Comparison of ENCODE assay signal across 12 mouse cellular contexts in genomic region chr10:42833871-42834727, GRCm38 (mm10). TPM values are rescaled to one million over a fixed set of nuclear protein-coding genes. Genes with fewer than 3 reads are reported as not detected.
DNase-seq lines count a peak whose midpoint lies in the region; ATAC-seq and TF ChIP-seq lines count a peak whose summit lies in the region.
"Had no signal": no experiment of that assay in that cellular context is flagged by ENCODE, and none has a peak within 500 bp of the region (broad histone marks: within the 10 kb centered on the region; RNA-seq: fewer than 3 reads in every experiment).

No protein-coding gene starts in this region.

- DNase-seq in heart, adult 11 months = peak; percentile 85
- no peak for DNase-seq in heart, postnatal 10 days
- peak; percentile 40 for DNase-seq in forebrain, postnatal 0 days
- peak; percentile 92 for DNase-seq in lung, postnatal 0 days (ENCODE audit: low spot score)
- no peak for DNase-seq in adrenal gland, adult 2 months
- no peak for DNase-seq in thymus, postnatal 14 days
- DNase-seq in liver = no peak
- DNase-seq: gastrocnemius, postnatal 36 days; kidney, postnatal 10 days had no signal

- H3K9me3 ChIP-seq in forebrain, postnatal 0 days (ENCODE audit: low read length) = no peaks in the 10 kb centered on the region
- no peaks in the 10 kb centered on the region for H3K9me3 ChIP-seq in lung, postnatal 0 days (ENCODE audit: low read length)
- no peaks in the 10 kb centered on the region for H3K9me3 ChIP-seq in neural tube, embryonic 14.5 days (ENCODE audit: control insufficient read depth, low read length)
- H3K9me3 ChIP-seq: liver, embryonic 15.5 days; neural tube, embryonic 12.5 days had no signal

- ATAC-seq in forebrain, postnatal 0 days = peak; percentile 82
- ATAC-seq in lung, postnatal 0 days = peak; percentile 82
- ATAC-seq in neural tube, embryonic 14.5 days (ENCODE audit: low read depth) = peak; percentile 83; the same call in 1 of the 2 replicates

- H3K36me3 ChIP-seq in forebrain, postnatal 0 days (ENCODE audit: insufficient read depth) = peaks cover 17% of the 10 kb centered on the region
- H3K36me3 ChIP-seq in lung, postnatal 0 days (ENCODE audit: insufficient read depth, low read length) = peaks cover 7% of the 10 kb centered on the region; the same call in 1 of the 2 replicates
- peaks cover 21% of the 10 kb centered on the region; the same call in 1 of the 2 replicates for H3K36me3 ChIP-seq in neural tube, embryonic 14.5 days (ENCODE audit: control insufficient read depth, insufficient read depth, low read length)

- 12% methylated on average over 4 of the region's 4 CpGs for WGBS in forebrain, postnatal 0 days
- 64% methylated on average over 4 of the region's 4 CpGs for WGBS in lung, postnatal 0 days
- 47% methylated on average over 4 of the region's 4 CpGs for WGBS in neural tube, embryonic 14.5 days

- H3K27ac ChIP-seq in forebrain, postnatal 0 days (ENCODE audit: low read depth, low read length) = peak overlapping the region; percentile 29; the same call in 1 of the 2 replicates
- H3K27ac ChIP-seq in lung, postnatal 0 days (ENCODE audit: low read length) = peak overlapping the region; percentile 51
- 0 out of 2 replicates have a peak overlapping the region, but pooled peaks have one; percentile 34 for H3K27ac ChIP-seq in neural tube, embryonic 14.5 days (ENCODE audit: low read depth, low read length)
- H3K27ac ChIP-seq: liver, embryonic 15.5 days; neural tube, embryonic 12.5 days had no signal

- H3K4me2 ChIP-seq in forebrain, postnatal 0 days (ENCODE audit: low read depth) = no peak overlapping the region
- no peak overlapping the region for H3K4me2 ChIP-seq in lung, postnatal 0 days (replicated peaks; ENCODE audit: low read depth, low read length)
- H3K4me2 ChIP-seq in neural tube, embryonic 14.5 days (ENCODE audit: low read depth, low read length) = no peak overlapping the region
- H3K4me2 ChIP-seq: liver, embryonic 15.5 days; neural tube, embryonic 12.5 days had no signal

- no peaks in the 10 kb centered on the region for H3K4me1 ChIP-seq in forebrain, postnatal 0 days (ENCODE audit: insufficient read depth)
- H3K4me1 ChIP-seq in lung, postnatal 0 days (ENCODE audit: insufficient read depth, low read depth, low read length) = no peaks in the 10 kb centered on the region
- no peaks in the 10 kb centered on the region for H3K4me1 ChIP-seq in neural tube, embryonic 14.5 days (ENCODE audit: control insufficient read depth, insufficient read depth, low read length)
- H3K4me1 ChIP-seq: liver, embryonic 15.5 days; neural tube, embryonic 12.5 days had no signal

- H3K9ac ChIP-seq in forebrain, postnatal 0 days = no peak overlapping the region
- no peak overlapping the region for H3K9ac ChIP-seq in lung, postnatal 0 days (replicated peaks; ENCODE audit: low read depth)
- no peak overlapping the region for H3K9ac ChIP-seq in neural tube, embryonic 14.5 days (replicated peaks; ENCODE audit: low read depth, low read length)
- H3K9ac ChIP-seq: liver, embryonic 15.5 days; neural tube, embryonic 12.5 days had no signal

- no peak overlapping the region for H3K4me3 ChIP-seq in forebrain, postnatal 0 days (ENCODE audit: low read depth, low read length)
- no peak overlapping the region for H3K4me3 ChIP-seq in lung, postnatal 0 days (ENCODE audit: low read depth, low read length)
- H3K4me3 ChIP-seq in neural tube, embryonic 14.5 days (ENCODE audit: low read depth, low read length) = no peak overlapping the region
- H3K4me3 ChIP-seq: liver, embryonic 15.5 days; neural tube, embryonic 12.5 days had no signal

- intact Hi-C loops in heart, postnatal 10 days (cut with DNase I) = no loop called here

- peak; percentile 91 for TF ChIP-seq EP300 in lung, postnatal 0 days (IDR thresholded peaks at IDR 0.05)

- TF ChIP-seq CTCF in forebrain, postnatal 0 days (IDR thresholded peaks at IDR 0.05; ENCODE audit: low read depth) = no peak
- TF ChIP-seq CTCF in lung, postnatal 0 days (IDR thresholded peaks at IDR 0.05) = no peak

- H3K27me3 ChIP-seq in forebrain, postnatal 0 days (ENCODE audit: insufficient read depth, low read length) = no peaks in the 10 kb centered on the region
- no peaks in the 10 kb centered on the region for H3K27me3 ChIP-seq in lung, postnatal 0 days (replicated peaks; ENCODE audit: insufficient read depth, low read length)
- H3K27me3 ChIP-seq in neural tube, embryonic 14.5 days (ENCODE audit: control insufficient read depth, insufficient read depth, low read length) = no peaks in the 10 kb centered on the region
- H3K27me3 ChIP-seq: liver, embryonic 15.5 days; neural tube, embryonic 12.5 days had no signal

RNA-seq across cellular contexts. Expression of gene Scml4, which starts 26.1 kb away (rescaled TPM):
- 1 to 10 TPM; 3.6 TPM for total RNA-seq in heart, postnatal 10 days (2021)
- total RNA-seq in forebrain, postnatal 0 days (2014; rRNA removed) = 16.2 and 37.7 TPM in 2 replicates
- polyA plus RNA-seq in forebrain, postnatal 0 days (2015; fragmentation: Nextera tagmentation; extraction: Ambion mirVana) = 3.6 and 8.5 TPM in 2 replicates
- polyA plus RNA-seq in lung, postnatal 0 days (2015; fragmentation: Nextera tagmentation; extraction: Ambion mirVana) = 0.10 and 0.13 TPM in 2 replicates
- polyA plus RNA-seq in neural tube, embryonic 14.5 days (2014; fragmentation: Nextera tagmentation; extraction: Ambion mirVana) = 7.4 and 7.8 TPM in 2 replicates
- total RNA-seq in adrenal gland, adult 2 months (2021) = 1 to 10 TPM; 1.5 to 4.2 TPM
- 3.8 and 3.9 TPM in 2 replicates for polyA plus RNA-seq in adrenal gland, adult 2 months (2012; rRNA removed)

Comparison
In these comparisons a context has a peak if more than half of its experiments do, and no peak if none do; other contexts are left out.
1. DNase-seq: peak in heart, adult 11 months (single experiment), forebrain, postnatal 0 days (single experiment) and lung, postnatal 0 days (single experiment); none in heart, postnatal 10 days (0 of 2), adrenal gland, adult 2 months (single experiment), thymus, postnatal 14 days (single experiment) and liver (single experiment).
2. Peak in every context shown above with its lines, with median percentiles within 50 percentile points of each other: ATAC-seq and H3K27ac ChIP-seq.